Comparison of ENCODE assay signal across 17 mouse cellular contexts in genomic region chr14:24617126-24617375, GRCm38 (mm10).
DNase-seq lines count a peak whose midpoint lies in the region; ATAC-seq lines count a peak whose summit lies in the region.
"Had no signal": no experiment of that assay in that cellular context is flagged by ENCODE, and none has a peak within 500 bp of the region (broad histone marks: within the 10 kb centered on the region; RNA-seq: fewer than 3 reads in every experiment).

No protein-coding gene starts in this region.

- WGBS in heart, embryonic 10.5 days, result 51% methylated on average over 3 of the region's 3 CpGs
- WGBS in forebrain, embryonic 13.5 days, result 1% methylated on average over 3 of the region's 3 CpGs
- 10% methylated on average over 3 of the region's 3 CpGs for WGBS in hindbrain, embryonic 16.5 days
- 14% methylated on average over 3 of the region's 3 CpGs for WGBS in neural tube, embryonic 13.5 days

- peak overlapping the region; percentile 36 for H3K4me2 ChIP-seq in forebrain, embryonic 13.5 days
- H3K4me2 ChIP-seq in hindbrain, embryonic 16.5 days (ENCODE audit: low read length), result peak overlapping the region; percentile 14; the same call in 1 of the 2 replicates
- H3K4me2 ChIP-seq in neural tube, embryonic 13.5 days, result peak overlapping the region; percentile 26; the same call in 1 of the 2 replicates
- H3K4me2 ChIP-seq: embryonic facial prominence, embryonic 12.5 days; liver, embryonic 12.5 days had no signal

- intact Hi-C loops in heart, postnatal 14 days (cut with DNase I), result no loop called here

- H3K9me3 ChIP-seq in heart, embryonic 10.5 days, result no peaks in the 10 kb centered on the region
- H3K9me3 ChIP-seq in forebrain, embryonic 13.5 days (replicated peaks), result no peaks in the 10 kb centered on the region
- H3K9me3 ChIP-seq in hindbrain, embryonic 16.5 days (ENCODE audit: control insufficient read depth, low read length), result no peaks in the 10 kb centered on the region
- no peaks in the 10 kb centered on the region for H3K9me3 ChIP-seq in neural tube, embryonic 13.5 days
- H3K9me3 ChIP-seq: embryonic facial prominence, embryonic 12.5 days; liver, embryonic 12.5 days had no signal

- H3K36me3 ChIP-seq in heart, embryonic 10.5 days, result no peaks in the 10 kb centered on the region
- no peaks in the 10 kb centered on the region for H3K36me3 ChIP-seq in forebrain, embryonic 13.5 days (ENCODE audit: poor library complexity, severe bottlenecking)
- no peaks in the 10 kb centered on the region for H3K36me3 ChIP-seq in hindbrain, embryonic 16.5 days (ENCODE audit: control insufficient read depth, insufficient read depth, low read length)
- no peaks in the 10 kb centered on the region for H3K36me3 ChIP-seq in neural tube, embryonic 13.5 days
- H3K36me3 ChIP-seq: embryonic facial prominence, embryonic 12.5 days; liver, embryonic 12.5 days had no signal

- peak overlapping the region; percentile 29; the same call in 1 of the 2 replicates for H3K27ac ChIP-seq in heart, embryonic 10.5 days
- H3K27ac ChIP-seq in forebrain, embryonic 13.5 days, result peak overlapping the region; percentile 99
- peak overlapping the region; percentile 95 for H3K27ac ChIP-seq in hindbrain, embryonic 16.5 days (ENCODE audit: low read depth, low read length)
- H3K27ac ChIP-seq in neural tube, embryonic 13.5 days (replicated peaks), result peak overlapping the region; percentile 98
- H3K27ac ChIP-seq: embryonic facial prominence, embryonic 12.5 days; liver, embryonic 12.5 days had no signal

- ATAC-seq in forebrain, embryonic 13.5 days, result peak; percentile 9; the same call in 1 of the 2 replicates
- ATAC-seq in hindbrain, embryonic 16.5 days, result peak; percentile 7; the same call in 1 of the 2 replicates
- ATAC-seq in neural tube, embryonic 13.5 days (ENCODE audit: low read depth), result peak; percentile 3; the same call in 1 of the 2 replicates
- ATAC-seq: liver, embryonic 12.5 days had no signal

- DNase-seq in heart, embryonic 10.5 days (ENCODE audit: low spot score), result no peak
- DNase-seq in heart, postnatal 14 days, result no peak
- no peak for DNase-seq in kidney, postnatal 10 days
- DNase-seq in urinary bladder, postnatal 36 days (ENCODE audit: low spot score in 2 of 2), result no peak
- no peak for DNase-seq in adrenal gland, postnatal 36 days
- DNase-seq: B cell, adult 2 months; cerebellum, adult 18-20 months; heart, adult 11 months; heart, postnatal 10 days; kidney, adult 8-10 months; lung, postnatal 14 days; thymus, adult 2 months had no signal

- H3K4me3 ChIP-seq in heart, embryonic 10.5 days, result no peak overlapping the region
- no peak overlapping the region for H3K4me3 ChIP-seq in forebrain, embryonic 13.5 days
- H3K4me3 ChIP-seq in hindbrain, embryonic 16.5 days (ENCODE audit: low read length), result no peak overlapping the region
- no peak overlapping the region for H3K4me3 ChIP-seq in neural tube, embryonic 13.5 days
- H3K4me3 ChIP-seq: embryonic facial prominence, embryonic 12.5 days; liver, embryonic 12.5 days had no signal

- peaks cover 30% of the 10 kb centered on the region for H3K4me1 ChIP-seq in heart, embryonic 10.5 days
- H3K4me1 ChIP-seq in forebrain, embryonic 13.5 days, result peaks cover 61% of the 10 kb centered on the region
- peaks cover 35% of the 10 kb centered on the region for H3K4me1 ChIP-seq in hindbrain, embryonic 16.5 days (ENCODE audit: control insufficient read depth, insufficient read depth, low read depth, low read length)
- peaks cover 50% of the 10 kb centered on the region for H3K4me1 ChIP-seq in neural tube, embryonic 13.5 days (replicated peaks)
- H3K4me1 ChIP-seq: liver, embryonic 12.5 days had no signal

- peak overlapping the region; percentile 54; the same call in 1 of the 2 replicates for H3K9ac ChIP-seq in forebrain, embryonic 13.5 days
- H3K9ac ChIP-seq in hindbrain, embryonic 16.5 days (ENCODE audit: low read depth, low read length), result peak overlapping the region; percentile 47
- peak overlapping the region; percentile 54 for H3K9ac ChIP-seq in neural tube, embryonic 13.5 days
- H3K9ac ChIP-seq: embryonic facial prominence, embryonic 12.5 days; liver, embryonic 12.5 days had no signal

- H3K27me3 ChIP-seq in heart, embryonic 10.5 days (ENCODE audit: insufficient read depth, poor library complexity, severe bottlenecking), result peaks cover 12% of the 10 kb centered on the region; the same call in 1 of the 2 replicates
- no peaks in the 10 kb centered on the region for H3K27me3 ChIP-seq in forebrain, embryonic 13.5 days
- no peaks in the 10 kb centered on the region for H3K27me3 ChIP-seq in hindbrain, embryonic 16.5 days (replicated peaks; ENCODE audit: control insufficient read depth, insufficient read depth, low read length)
- H3K27me3 ChIP-seq in neural tube, embryonic 13.5 days, result no peaks in the 10 kb centered on the region
- H3K27me3 ChIP-seq: embryonic facial prominence, embryonic 12.5 days; liver, embryonic 12.5 days had no signal

Comparison
In these comparisons a context has a peak if more than half of its experiments do, and no peak if none do; other contexts are left out.
1. H3K27ac ChIP-seq: peak in every context shown above with its lines; median percentile 99 in forebrain, embryonic 13.5 days; 98 in neural tube, embryonic 13.5 days; 95 in hindbrain, embryonic 16.5 days; 29 in heart, embryonic 10.5 days.